Mouse (Mus musculus) T-cell, adult 2 months (primary cell): Measurements from ENCODE around the gene Parp1.
A peak's percentile ranks its signal among the peaks of the same experiment; 100 is the strongest.

Experiments used
- DNase-seq: peaks from one replicate; pipeline ENCODE4 v3.0.0; 2022; ENCODE audit warnings: low spot score

The Parp1 gene

DNA sequence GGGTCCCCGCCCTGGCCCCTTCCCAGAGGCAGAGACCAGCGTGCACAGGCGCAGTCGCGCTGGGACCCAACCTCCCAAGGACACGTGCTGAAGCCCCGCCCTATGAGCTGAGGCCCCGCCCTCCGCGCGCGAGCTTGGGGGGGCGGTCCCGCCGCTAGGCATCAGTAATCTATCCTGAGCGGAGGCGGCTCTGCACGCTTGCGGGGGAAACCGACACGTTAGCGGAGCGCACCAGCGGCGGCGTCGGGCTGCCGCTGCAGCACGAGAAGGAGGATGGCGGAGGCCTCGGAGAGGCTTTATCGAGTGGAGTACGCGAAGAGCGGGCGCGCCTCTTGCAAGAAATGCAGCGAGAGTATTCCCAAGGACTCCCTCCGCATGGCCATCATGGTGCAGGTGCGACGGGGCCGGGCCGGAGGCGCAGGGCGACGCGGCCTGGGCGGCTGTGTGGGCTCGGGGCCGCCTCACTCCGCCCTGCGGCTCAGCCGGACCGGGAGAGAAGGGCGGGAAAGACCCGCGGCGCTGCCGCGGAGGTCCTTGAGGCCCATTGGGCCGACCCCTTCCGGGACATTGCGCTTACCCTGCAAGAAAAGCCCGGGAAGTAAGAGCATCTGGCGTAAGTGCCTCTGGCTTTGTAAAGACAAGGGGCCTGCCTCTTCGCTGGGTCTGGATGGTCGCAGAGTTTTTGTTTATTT is at the start of gene Parp1:
Gene Parp1, plus strand, starts transcription at position 164 of the 692 bp plus-strand sequence.
- peak; percentile 92 for DNase-seq

DNA sequence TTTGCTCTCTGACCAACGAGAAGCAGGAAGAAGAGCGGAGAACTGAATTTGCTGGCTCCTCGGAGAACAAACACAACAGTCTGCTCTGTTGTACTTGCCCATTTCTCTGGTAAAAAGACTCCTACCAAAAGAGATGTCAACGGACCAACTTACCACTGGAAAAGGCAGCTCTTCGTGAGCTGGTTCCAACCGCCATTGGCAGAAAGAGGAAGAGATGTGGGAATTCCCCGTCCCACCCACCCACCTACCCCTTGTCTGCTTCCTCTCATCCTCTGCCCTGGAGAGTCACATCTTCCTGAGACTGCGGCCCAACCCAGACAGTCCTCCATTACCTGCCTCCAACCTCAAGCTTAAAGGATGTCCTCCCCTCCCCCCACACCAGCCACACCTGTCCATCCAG is 49.2 kb upstream of the Parp1 start:
- no peak for DNase-seq

DNA sequence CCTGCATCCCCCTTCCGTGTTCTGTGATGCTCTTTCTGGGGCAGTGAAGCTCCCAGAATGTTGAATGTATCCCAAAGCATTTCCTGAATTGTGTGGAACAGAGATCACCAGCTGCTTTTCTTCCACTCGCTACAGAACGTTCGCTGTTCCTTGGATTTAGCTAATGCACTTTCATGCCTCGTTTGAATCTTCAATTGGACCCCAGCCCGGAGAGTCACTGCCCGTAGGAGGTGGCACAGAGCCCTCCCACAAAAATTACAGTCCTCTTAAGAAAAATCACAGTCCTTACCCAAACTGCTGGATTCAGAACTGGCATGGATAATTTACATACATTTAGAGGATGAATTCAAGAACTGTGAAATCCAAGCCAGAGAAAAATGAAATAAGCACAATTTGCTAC is 48.5 kb upstream of the Parp1 start:
- no peak for DNase-seq

DNA sequence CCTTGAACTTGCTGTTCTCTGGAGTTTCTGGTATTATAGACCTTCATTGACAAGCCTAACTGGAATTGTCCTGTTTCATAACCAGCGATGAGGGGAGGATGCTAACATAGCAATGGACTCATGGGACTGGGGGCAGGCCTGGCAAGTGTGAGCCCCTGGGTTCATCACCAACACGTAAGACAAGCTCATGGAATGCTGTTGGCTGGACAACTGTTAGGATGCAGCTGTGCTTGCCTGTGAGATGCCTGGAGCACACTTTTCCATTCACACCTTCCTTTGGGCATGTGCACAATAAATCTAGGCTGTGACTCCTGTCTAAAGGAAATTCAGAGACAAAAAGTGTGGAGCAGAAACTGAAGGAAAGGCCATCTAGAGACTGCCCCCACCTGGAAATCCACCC is 45.4 kb upstream of the Parp1 start:
- DNase-seq, result no peak

DNA sequence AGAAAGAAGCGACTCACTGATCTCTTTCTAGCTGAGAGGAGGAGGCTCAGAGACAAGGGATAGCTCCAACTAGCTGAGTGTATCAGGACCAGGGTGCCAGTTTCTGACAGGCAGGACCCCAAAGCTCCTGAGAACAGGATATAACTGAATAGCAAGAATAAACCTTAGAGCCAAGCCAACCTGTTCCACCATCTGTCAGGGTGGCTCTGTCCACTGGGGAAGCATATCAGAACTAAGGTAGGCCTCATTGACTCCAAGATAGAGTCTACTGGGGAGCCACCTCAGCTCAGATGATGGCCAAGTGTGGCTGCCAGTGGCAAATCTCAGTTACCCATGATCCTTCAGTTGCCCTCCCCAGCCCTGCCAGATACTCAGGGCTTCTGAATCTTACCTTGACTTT is 43.4 kb upstream of the Parp1 start:
- no peak for DNase-seq

DNA sequence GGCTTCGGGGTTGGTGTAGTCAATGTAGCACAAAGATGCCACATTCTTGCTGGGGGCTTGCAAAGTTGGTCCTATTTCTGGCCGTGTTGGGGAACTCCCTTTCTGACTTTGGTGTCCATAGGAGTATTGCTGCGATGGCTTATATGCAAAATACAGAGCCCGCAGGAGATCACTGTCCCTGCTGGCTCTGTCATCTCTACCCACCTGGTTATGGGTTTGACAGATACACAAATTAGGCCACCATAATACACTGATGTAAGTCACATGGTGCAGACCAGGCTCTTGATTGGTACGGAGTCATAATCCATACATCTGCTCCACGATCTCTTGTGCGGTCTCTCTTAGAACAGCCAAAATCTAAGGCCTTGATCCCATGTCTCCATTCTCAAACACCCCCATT is 38.9 kb upstream of the Parp1 start:
- DNase-seq, result no peak

DNA sequence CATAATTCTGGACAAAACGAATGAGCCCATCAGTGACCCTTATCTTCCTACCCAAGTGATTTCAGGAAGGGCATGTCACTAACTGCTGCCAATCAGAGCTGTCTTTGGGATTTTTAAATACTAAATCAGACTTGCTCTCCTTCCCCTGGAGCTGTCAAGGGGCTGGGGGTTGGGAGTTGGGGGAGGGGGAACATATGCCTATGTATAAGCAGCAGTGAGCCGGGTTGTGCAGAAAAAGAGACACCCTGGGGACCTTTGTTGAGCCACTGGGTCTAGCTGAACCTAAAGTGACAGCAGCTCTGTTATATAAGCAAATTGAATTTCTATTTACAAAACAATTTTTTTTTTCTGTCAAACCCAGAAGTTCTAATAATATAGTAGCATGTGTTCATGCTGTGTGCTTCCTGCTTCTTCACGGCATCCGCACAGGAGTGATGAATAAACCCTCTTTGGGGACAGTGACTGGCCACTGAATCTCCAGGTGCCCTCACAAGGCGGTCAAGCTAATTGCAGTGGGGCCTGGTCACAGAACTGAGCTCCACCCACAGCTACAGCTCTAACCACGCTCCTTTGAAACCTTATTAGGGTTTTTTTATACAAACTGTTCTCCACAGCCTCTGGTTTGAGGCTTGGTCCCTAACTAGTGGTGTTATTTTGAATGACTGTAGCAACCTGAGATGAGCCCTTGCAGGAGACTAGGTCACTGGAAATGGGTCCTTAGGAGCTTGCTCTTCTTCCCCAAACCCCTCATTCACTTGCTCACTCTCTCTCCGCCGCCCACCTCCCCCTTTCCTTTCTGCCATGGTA is 38.1 kb upstream of the Parp1 start:
- no peak for DNase-seq

DNA sequence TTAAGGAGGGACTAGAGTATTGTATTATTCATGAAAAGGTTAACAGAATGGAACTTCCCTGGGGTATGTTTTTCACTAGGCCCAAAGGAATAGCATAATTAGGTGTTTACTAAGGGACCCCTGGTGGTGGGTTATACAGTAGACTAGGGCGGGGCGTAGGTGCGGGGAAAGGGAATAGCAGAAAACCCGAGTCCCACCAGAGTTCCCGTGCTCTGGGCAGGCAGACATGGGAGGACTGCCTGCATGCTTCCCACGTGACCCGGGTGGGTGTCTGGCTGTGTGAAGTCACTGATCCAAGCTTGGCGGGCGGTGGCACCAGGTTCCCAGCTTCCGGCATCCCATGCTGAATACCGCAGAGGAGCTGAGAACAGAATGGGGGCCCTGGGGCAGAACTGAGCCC is 36.1 kb upstream of the Parp1 start:
- no peak for DNase-seq

DNA sequence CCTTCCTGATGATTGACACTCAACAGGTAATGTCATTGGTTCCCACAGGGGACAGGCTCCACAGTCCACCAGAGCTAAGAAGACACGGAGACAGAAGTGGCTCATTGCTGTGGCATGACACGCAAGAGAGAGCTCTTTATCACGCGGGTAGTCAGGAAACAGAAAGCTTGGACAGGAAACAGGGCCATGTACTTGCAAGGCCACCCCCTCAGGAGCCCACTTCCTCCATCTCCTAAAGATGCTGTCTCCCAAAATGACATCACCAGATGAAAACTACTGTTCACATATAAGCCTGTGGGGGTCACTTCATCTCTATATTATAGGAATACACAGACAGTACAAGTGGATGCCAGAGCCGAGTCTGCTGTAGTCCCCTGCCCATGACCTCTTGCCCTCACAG is 32.0 kb upstream of the Parp1 start:
- no peak for DNase-seq

DNA sequence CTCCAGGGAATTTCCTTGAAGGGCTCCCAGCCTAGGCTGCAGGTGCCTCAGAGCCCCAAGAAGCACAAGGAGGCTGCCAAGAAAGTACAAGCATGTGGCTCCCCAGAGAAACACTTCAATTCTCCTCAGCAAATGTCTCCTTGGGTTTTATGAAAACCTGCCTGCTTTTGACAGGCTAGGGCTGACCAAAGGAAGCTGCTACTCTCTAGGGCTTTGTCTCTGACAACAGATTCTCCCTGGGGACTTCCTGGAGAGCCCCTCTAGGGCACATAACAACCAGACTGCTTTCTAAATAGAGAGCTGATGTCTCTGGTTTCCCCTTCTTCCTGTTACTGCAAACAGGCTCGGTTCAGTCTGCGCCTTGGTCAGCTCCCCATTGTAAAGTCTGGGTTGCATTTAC is 27.5 kb upstream of the Parp1 start:
- DNase-seq, result no peak

DNA sequence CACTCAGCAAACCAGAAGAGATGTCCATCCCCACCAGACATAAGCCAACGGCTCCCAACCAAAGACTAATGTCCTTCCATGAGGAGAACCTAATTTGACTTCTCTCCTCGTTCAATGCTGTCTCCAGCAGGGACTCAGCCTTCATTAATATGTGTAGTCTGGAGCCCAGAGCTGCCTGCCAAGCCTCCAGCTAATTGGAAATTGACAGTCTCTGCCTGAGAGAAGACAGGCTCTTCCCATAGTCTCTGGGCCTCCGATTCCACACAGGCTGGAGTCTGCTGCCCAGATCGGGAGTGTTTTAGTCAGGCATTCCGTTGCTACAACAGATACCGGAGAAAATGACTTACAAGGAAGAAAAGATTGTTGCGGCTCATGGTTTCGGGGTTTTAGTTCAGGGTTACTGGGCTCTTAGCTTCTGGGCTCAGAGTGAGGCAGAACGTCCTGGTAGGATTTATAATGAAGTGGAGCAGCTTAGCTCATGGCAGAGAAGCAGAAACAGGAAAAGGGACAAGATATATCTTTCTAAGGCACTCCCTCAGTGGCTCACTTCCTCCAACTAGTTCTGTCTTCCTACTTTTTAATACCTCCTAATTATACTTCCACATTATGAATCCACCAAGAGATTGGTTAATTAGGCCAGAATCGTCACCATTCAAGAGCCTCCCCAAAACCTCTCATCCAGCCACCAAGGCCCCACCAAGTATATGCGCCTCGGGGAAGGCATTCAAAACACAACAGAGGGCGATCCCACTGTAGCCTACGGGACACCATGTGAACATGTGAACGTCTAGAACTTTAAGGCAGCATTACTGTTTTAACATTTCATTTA is 26.6 kb upstream of the Parp1 start:
- DNase-seq, result no peak

DNA sequence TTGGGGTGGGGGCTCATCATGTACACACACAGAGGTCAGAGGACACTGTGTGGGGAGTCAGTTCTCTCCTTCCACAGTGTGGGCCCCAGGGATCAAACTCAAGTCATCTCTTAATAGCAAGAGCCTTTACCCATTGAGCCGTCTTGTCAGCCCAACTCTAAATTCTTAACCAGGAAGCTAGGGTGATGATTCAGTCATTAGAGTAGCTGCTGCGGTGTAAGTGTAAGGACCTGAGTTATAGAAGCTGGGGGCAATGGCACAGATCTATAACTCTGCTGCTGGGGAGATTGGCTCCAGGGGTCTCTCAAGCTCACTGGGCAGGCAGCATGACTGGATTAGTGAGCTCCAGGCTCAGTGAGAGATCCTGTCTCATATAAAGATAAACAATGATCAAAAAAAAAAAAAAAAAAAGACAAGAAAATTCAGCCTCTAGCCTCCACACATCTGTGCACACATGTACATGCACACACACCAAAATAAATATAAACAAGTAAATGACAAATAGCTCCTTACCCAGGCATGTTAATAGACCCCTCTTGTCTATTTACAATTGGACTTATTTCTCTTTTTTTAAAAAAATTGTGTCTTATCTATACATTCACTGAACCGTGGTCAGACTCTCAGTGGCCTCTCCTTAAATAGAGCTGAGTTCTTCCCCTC is 25.9 kb upstream of the Parp1 start:
- no peak for DNase-seq

DNA sequence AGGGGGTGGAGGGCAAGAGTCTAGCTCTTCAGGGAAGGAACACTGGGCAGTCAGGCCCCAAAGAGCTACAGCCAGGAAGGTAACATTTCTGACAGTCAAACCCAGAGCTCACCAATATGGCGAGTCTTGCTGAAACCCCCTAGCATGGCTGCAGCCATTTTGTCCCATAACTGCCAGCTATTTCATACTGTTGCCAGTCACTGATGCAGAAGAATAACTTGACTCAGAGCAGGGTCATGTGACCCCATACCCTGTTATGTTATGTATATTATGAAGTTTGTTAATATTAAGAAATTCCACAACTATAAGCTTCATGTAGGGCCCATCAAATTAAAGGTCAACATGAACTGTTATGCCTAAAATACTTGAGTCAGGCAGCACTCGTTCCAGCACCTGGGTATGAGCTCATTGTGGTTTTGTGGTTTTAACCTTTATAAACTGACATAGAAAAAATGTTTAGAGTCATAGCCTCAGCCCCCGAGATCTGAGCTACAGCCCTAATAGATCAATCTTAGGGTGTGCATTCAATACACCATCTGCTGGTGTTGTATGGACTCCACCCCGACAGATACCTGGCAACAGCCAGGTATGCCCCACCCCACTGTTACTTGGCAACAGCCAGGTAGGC is 22.7 kb upstream of the Parp1 start:
- peak; percentile 50 for DNase-seq

DNA sequence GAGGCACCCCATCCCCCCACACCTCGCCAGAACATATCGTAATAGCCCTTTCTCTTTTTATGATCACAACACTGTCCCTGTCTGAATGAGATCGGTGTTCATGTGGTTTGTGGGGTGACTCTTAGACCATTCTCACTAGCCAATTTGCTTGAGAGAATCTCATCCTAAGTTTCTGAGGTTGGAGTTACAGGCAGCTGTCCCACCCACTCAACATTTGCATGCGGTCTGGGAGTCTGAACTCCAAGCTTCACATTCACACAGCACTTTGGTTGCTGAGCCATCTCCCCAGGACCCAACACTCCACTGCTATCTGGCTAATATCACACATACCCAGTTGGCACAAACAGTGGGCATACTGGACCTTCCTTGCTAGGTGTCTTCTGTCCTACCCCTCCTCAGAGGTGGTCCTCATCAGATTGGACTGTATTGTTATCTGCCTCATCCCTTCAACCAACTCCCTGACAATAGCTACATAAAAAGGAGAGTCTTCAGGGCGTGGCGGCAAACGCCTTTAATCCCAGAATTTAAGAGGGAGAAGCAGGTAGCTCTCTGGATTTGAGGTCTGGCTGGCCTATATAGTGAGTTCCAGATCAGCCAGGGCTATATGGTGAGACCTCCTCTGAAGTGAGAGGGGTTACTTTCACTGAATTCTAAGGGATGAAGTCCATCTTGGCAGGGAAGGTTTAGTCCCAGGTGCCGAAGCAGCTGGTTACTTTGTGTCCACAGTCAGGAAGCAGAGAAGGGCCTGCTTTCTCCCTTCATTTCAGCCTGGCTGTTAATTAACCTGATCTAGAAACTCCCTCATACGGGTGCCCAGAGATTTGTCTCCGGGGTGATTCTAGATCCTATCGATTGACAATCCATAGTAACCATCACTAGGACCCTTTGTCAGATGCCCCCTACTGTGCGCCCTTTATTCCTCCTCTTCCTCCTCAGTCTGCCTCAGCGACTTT is 21.6 kb upstream of the Parp1 start:
- DNase-seq, result no peak

DNA sequence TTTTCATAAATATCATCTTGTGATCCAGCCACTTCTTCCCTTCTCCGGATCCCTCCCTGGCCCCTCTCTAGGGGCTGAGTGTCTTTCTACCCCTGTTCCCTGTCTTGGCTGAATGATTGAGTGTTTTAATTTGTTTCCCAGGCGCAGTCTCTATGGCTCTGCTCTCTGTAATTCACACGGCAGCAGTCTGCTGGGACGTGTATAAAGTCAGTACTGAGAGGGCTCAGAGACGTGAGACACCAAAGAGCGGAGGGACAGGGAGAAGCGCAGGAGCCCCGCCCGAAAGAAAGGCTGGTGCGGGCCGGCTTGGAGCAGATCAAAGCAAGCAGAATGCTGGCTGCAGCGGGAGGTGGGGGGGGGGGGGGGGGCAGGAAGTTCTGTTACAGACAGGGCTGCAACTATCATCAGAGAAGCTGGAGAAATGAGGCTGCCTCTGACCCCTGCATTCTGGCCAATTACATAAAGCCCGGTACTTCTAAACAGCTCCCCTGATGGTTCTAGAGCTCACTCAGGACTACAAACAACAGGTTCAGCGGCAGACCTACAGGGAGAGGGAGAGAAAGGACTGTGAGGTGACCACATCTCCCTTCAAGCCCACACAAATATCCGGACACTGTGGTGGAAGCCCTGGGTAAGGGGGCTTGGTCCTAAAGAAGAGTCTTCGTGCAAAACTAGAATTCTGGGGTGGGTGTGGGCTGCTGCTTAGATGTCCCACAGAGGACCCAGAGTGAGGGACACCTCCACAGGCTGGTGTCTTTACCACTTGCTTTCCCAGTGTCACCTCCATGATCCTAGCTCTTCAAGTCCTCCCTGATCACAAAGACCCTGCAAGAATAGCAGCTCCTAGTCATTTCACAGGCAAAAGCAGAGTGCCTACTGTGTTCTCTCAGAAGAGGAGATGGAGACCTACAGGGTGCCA is 20.7 kb upstream of the Parp1 start:
- peak; percentile 66 for DNase-seq

DNA sequence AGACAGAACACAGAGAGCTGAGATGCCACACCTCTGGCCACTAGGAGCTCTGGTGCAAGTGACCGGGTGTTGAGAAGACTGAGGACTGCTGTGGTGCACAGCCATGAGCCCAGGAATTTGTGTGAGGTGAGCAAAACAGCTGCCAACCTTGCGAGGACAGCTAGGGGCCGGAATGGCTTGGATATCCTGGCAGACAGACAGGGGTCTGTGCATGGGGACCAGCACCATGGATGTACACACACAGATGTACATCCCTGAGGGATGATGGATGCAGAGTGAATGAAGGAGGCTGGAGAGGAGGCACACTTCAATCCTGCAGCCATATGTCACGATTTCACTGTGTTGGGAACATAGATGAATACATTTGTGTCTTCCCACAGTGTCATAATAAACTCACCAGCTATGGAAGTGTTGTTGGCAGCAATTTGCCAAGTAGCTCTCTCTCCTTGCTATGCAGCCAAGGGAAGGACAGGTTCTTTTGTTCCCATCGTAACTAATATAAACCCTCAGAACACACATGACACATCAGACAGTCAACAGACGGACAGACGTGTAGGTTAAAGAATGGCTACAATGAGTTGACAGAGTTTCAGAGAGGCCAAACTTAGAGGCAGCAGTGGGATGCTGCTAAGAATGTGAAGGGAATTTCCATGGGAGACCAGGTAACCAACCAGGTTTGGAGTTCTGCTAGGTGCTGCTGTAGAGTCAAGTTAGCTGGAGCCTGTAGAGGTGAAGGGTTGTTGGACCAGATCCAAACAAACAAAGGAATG is 19.0 kb upstream of the Parp1 start:
- DNase-seq, result no peak

DNA sequence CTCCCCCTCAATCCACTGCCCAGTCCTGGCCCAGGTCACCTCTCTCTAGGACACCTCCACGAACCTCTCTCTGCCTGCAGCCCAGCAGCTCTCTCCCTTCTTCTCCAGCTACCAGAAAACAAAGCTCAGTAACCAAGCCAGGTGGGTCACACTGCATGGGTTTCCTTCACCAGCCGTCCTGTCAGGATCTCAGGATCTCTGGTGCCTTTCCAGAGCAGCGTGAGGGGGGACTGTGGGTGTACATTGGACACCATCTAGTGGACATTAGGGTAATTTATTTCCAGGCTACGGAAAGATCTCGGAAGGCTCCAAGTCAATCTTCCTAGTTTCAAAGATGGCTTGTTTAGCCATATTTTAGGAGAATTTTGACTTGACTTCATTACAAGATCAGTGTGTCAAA is 18.0 kb upstream of the Parp1 start:
- no peak for DNase-seq

DNA sequence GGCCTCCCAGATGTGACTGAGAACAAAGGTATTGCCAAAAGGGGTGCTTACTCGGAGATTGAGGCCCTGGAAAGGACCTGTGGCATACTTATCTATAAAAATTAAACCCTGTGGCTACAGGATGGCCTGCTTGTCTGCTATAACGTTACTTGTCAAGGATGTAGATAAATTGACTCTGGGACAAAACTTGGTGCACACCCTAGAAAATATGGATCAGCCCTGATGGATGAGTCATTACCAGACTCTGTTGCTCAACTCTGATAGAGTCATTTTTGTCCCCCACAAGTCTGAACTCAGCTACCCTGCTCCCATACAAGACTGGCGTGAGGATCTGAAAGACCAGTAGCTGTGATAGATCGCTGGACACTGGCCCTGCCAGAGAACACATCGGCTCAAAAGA is 11.8 kb upstream of the Parp1 start:
- DNase-seq, result no peak

DNA sequence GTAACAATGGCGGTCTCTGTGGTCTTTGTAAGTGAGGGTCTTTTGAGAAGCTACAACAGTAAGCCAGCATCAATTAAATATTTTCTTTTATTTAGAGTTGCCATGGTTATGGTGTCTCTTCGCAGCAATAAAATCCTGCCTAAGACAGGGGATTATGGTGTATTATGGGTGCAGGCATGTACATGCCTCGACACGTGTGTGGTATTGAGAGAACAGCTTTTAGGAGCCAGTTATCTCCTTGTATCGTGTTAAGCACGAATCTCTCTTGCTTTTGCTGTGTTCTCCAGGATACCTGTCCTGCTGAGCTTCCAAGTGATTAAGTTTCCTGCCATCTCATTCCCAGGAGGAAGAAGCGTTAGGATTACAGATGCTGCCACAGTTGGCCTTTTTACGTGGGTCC is 9.3 kb upstream of the Parp1 start:
- no peak for DNase-seq
